In genomic region chr13:89167960-89168359, GRCm38 (mm10) we compare ENCODE assay signal across 24 mouse cellular contexts.
DNase-seq lines count a peak whose midpoint lies in the region; ATAC-seq and TF ChIP-seq lines count a peak whose summit lies in the region.
"Had no signal": no experiment of that assay in that cellular context is flagged by ENCODE, and none has a peak within 500 bp of the region (broad histone marks: within the 10 kb centered on the region; RNA-seq: fewer than 3 reads in every experiment).

No protein-coding gene starts in this region.

- no peak overlapping the region for H3K4me2 ChIP-seq in lung, postnatal 0 days (replicated peaks; ENCODE audit: low read depth, low read length)
- no peak overlapping the region for H3K4me2 ChIP-seq in heart, embryonic 11.5 days
- H3K4me2 ChIP-seq: forebrain, embryonic 13.5 days; hindbrain, embryonic 13.5 days; intestine, embryonic 15.5 days had no signal

- no peak overlapping the region for H3K9ac ChIP-seq in lung, postnatal 0 days (replicated peaks; ENCODE audit: low read depth)
- H3K9ac ChIP-seq in heart, embryonic 11.5 days (ENCODE audit: low read depth, low read length), result no peak overlapping the region
- H3K9ac ChIP-seq: forebrain, embryonic 13.5 days; hindbrain, embryonic 13.5 days; intestine, embryonic 15.5 days had no signal

- H3K9me3 ChIP-seq in lung, postnatal 0 days (ENCODE audit: low read length), result no peaks in the 10 kb centered on the region
- H3K9me3 ChIP-seq in heart, embryonic 11.5 days (replicated peaks; ENCODE audit: control insufficient read depth, low read length), result no peaks in the 10 kb centered on the region
- H3K9me3 ChIP-seq: forebrain, embryonic 10.5 days; forebrain, embryonic 13.5 days; heart, embryonic 10.5 days; hindbrain, embryonic 10.5 days; hindbrain, embryonic 13.5 days; intestine, embryonic 15.5 days had no signal

- H3K27me3 ChIP-seq in lung, postnatal 0 days (replicated peaks; ENCODE audit: insufficient read depth, low read length), result no peaks in the 10 kb centered on the region
- H3K27me3 ChIP-seq in heart, embryonic 11.5 days (ENCODE audit: control insufficient read depth, insufficient read depth, low read length), result no peaks in the 10 kb centered on the region
- H3K27me3 ChIP-seq: forebrain, embryonic 13.5 days; hindbrain, embryonic 13.5 days; intestine, embryonic 15.5 days; Patski had no signal

- peak; percentile 19 for DNase-seq in lung, postnatal 0 days (ENCODE audit: low spot score)
- no peak for DNase-seq in lung, postnatal 4 days
- DNase-seq in heart, adult 11 months, result no peak
- no peak for DNase-seq in yolk sac, embryonic 10.5 days (ENCODE audit: low spot score)
- DNase-seq: adrenal gland, postnatal 25 days; cerebellum, adult 11-12 months; cerebellum, adult 8-10 months; cerebellum, postnatal 10 days; cerebellum, postnatal 36 days; gastrocnemius, postnatal 10 days; heart, adult 2 months; kidney, adult 11 months had no signal

- H3K4me3 ChIP-seq in lung, postnatal 0 days (ENCODE audit: low read depth, low read length), result no peak overlapping the region
- H3K4me3 ChIP-seq in heart, embryonic 11.5 days (ENCODE audit: low read depth, low read length), result no peak overlapping the region
- H3K4me3 ChIP-seq: forebrain, embryonic 10.5 days; forebrain, embryonic 13.5 days; heart, adult 2 months; heart, embryonic 10.5 days; hindbrain, embryonic 10.5 days; hindbrain, embryonic 13.5 days; intestine, embryonic 15.5 days had no signal

- TF ChIP-seq EP300 in lung, postnatal 0 days (IDR thresholded peaks at IDR 0.05), result no peak

- no peaks in the 10 kb centered on the region for H3K4me1 ChIP-seq in lung, postnatal 0 days (ENCODE audit: insufficient read depth, low read depth, low read length)
- no peaks in the 10 kb centered on the region for H3K4me1 ChIP-seq in heart, embryonic 11.5 days (ENCODE audit: control insufficient read depth, insufficient read depth, low read length)
- H3K4me1 ChIP-seq: forebrain, embryonic 10.5 days; forebrain, embryonic 13.5 days; heart, embryonic 10.5 days; hindbrain, embryonic 10.5 days; hindbrain, embryonic 13.5 days; intestine, embryonic 15.5 days had no signal

- H3K36me3 ChIP-seq in lung, postnatal 0 days (ENCODE audit: insufficient read depth, low read length), result no peaks in the 10 kb centered on the region
- H3K36me3 ChIP-seq in heart, embryonic 11.5 days (ENCODE audit: control insufficient read depth, insufficient read depth, low read length), result no peaks in the 10 kb centered on the region
- H3K36me3 ChIP-seq: forebrain, embryonic 10.5 days; heart, embryonic 10.5 days; hindbrain, embryonic 10.5 days; hindbrain, embryonic 13.5 days; intestine, embryonic 15.5 days had no signal

- TF ChIP-seq CTCF in lung, postnatal 0 days (IDR thresholded peaks at IDR 0.05), result no peak

- ATAC-seq in lung, postnatal 0 days, result no peak
- peak; percentile 69; the same call in 1 of the 2 replicates for ATAC-seq in common myeloid progenitor, adult 5-6 weeks (replicated peaks; ENCODE audit: low read depth, poor library complexity, severe bottlenecking)
- peak; percentile 60 for ATAC-seq in megakaryocyte, adult 5-6 weeks (ENCODE audit: poor library complexity, severe bottlenecking)
- no peak for ATAC-seq in heart, embryonic 11.5 days (replicated peaks; ENCODE audit: insufficient number of reproducible peaks, low FRiP score, low TSS enrichment)
- ATAC-seq: forebrain, embryonic 13.5 days; forebrain, embryonic 16.5 days; hindbrain, embryonic 16.5 days; intestine, embryonic 15.5 days; Patski had no signal

- WGBS in lung, postnatal 0 days, result 45% methylated on average over 1 of the region's 1 CpGs
- WGBS in heart, embryonic 11.5 days (ENCODE audit: insufficient replicate concordance), result 72% methylated on average over 1 of the region's 1 CpGs

- H3K27ac ChIP-seq in lung, postnatal 0 days (ENCODE audit: low read length), result no peak overlapping the region
- H3K27ac ChIP-seq in heart, embryonic 11.5 days (ENCODE audit: low read depth, low read length), result no peak overlapping the region
- H3K27ac ChIP-seq: forebrain, embryonic 10.5 days; forebrain, embryonic 13.5 days; heart, adult 2 months; heart, embryonic 10.5 days; hindbrain, embryonic 10.5 days; hindbrain, embryonic 13.5 days; intestine, embryonic 15.5 days had no signal

Comparison
In these comparisons a context has a peak if more than half of its experiments do, and no peak if none do; other contexts are left out.
1. ATAC-seq: peak in common myeloid progenitor, adult 5-6 weeks (single experiment) and megakaryocyte, adult 5-6 weeks (single experiment); none in lung, postnatal 0 days (single experiment) and heart, embryonic 11.5 days (single experiment).